Mouse (Mus musculus): ENCODE measurements around the gene Xxylt1. TPM values are rescaled to one million over a fixed set of nuclear protein-coding genes. Genes with fewer than 3 reads are reported as not detected.

The Xxylt1 gene
- total RNA-seq, 1 experiment, result 22.6 TPM

GRCm38 (mm10) chr16:30973416-30973815 lies 107.8 kb downstream of the Xxylt1 start:
- in situ Hi-C loops (cut with MboI; ENCODE audit: low sequenced_read_pairs in 2 of 2, unreplicated experiment in 2 of 2), result no loop called here
- Histone ChIP-seq H3K9ac (ENCODE audit: insufficient read depth, low read depth, low read length, poor library complexity, severe bottlenecking) (no peak overlapping the region), H3K4me3 (ENCODE audit: insufficient read depth in 1 of 2, low read depth in 1 of 2, low read length in 2 of 2, poor library complexity in 1 of 2, severe bottlenecking in 1 of 2) (no peak overlapping the region), H3K36me3 (ENCODE audit: control insufficient read depth, insufficient read depth, low read length, poor library complexity, severe bottlenecking) (no peaks in the 10 kb centered on the region; the same call in 1 of the 2 replicates), H3K27ac (ENCODE audit: insufficient read depth, low read depth, low read length, poor library complexity, severe bottlenecking) (no peak overlapping the region; the same call in 1 of the 2 replicates), H3K9me3 (ENCODE audit: control insufficient read depth, insufficient read depth, low read depth, low read length) (no peaks in the 10 kb centered on the region), H3K4me1 (ENCODE audit: control insufficient read depth in 2 of 2, insufficient read depth in 2 of 2, low read length in 2 of 2, poor library complexity in 1 of 2) (peaks cover 0 to 3% of the 10 kb centered on the region in 2 experiments; a peak in 1 of 4 replicates)
- TF ChIP-seq ZC3H11A (IDR thresholded peaks at IDR 0.05; ENCODE audit: borderline replicate concordance, low read depth, low read length), result no peak
- TF ChIP-seq ZNF384 (IDR thresholded peaks at IDR 0.05; ENCODE audit: low read depth, low read length), result no peak
- no peak for TF ChIP-seq CHD2 (IDR thresholded peaks at IDR 0.05; ENCODE audit: low read depth, low read length)
- TF ChIP-seq MAFK (IDR thresholded peaks at IDR 0.05; ENCODE audit: insufficient read depth, low read depth, low read length), result no peak
- no peak for TF ChIP-seq HCFC1 (IDR thresholded peaks at IDR 0.05; ENCODE audit: borderline replicate concordance, insufficient read depth, low read length)
- no peak for DNase-seq (ENCODE audit: low read depth, low spot score)

GRCm38 (mm10) chr16:30971950-30972541 lies 109.2 kb downstream of the Xxylt1 start:
- TF ChIP-seq HCFC1 (IDR thresholded peaks at IDR 0.05; ENCODE audit: borderline replicate concordance, insufficient read depth, low read length) (no peak), MAFK (IDR thresholded peaks at IDR 0.05; ENCODE audit: insufficient read depth, low read depth, low read length) (no peak), CHD2 (IDR thresholded peaks at IDR 0.05; ENCODE audit: low read depth, low read length) (no peak), ZNF384 (IDR thresholded peaks at IDR 0.05; ENCODE audit: low read depth, low read length) (no peak), ZC3H11A (IDR thresholded peaks at IDR 0.05; ENCODE audit: borderline replicate concordance, low read depth, low read length) (no peak)
- Histone ChIP-seq H3K4me3 (ENCODE audit: insufficient read depth in 1 of 2, low read depth in 1 of 2, low read length in 2 of 2, poor library complexity in 1 of 2, severe bottlenecking in 1 of 2) (no peak overlapping the region), H3K9ac (ENCODE audit: insufficient read depth, low read depth, low read length, poor library complexity, severe bottlenecking) (0 out of 2 replicates have a peak overlapping the region, but pooled peaks have one; percentile 20), H3K36me3 (ENCODE audit: control insufficient read depth, insufficient read depth, low read length, poor library complexity, severe bottlenecking) (no peaks in the 10 kb centered on the region; the same call in 1 of the 2 replicates), H3K27ac (ENCODE audit: insufficient read depth, low read depth, low read length, poor library complexity, severe bottlenecking) (no peak overlapping the region; the same call in 1 of the 2 replicates), H3K9me3 (ENCODE audit: control insufficient read depth, insufficient read depth, low read depth, low read length) (no peaks in the 10 kb centered on the region), H3K4me1 (ENCODE audit: control insufficient read depth in 2 of 2, insufficient read depth in 2 of 2, low read length in 2 of 2, poor library complexity in 1 of 2) (peaks cover 0 to 3% of the 10 kb centered on the region in 2 experiments; a peak in 1 of 4 replicates)
- DNase-seq (ENCODE audit: low read depth, low spot score), result no peak
- in situ Hi-C loops (cut with MboI; ENCODE audit: low sequenced_read_pairs in 2 of 2, unreplicated experiment in 2 of 2), result no loop called here

GRCm38 (mm10) chr16:30969266-30970064 lies 111.8 kb downstream of the Xxylt1 start:
- Histone ChIP-seq H3K27ac (ENCODE audit: insufficient read depth, low read depth, low read length, poor library complexity, severe bottlenecking) (no peak overlapping the region), H3K4me1 (ENCODE audit: control insufficient read depth in 2 of 2, insufficient read depth in 2 of 2, low read length in 2 of 2, poor library complexity in 1 of 2) (peaks cover 0 to 5% of the 10 kb centered on the region in 2 experiments; a peak in 1 of 4 replicates)

GRCm38 (mm10) chr16:30968402-30969151 lies 112.7 kb downstream of the Xxylt1 start:
- H3K4me3 ChIP-seq (ENCODE audit: insufficient read depth in 1 of 2, low read depth in 1 of 2, low read length in 2 of 2, poor library complexity in 1 of 2, severe bottlenecking in 1 of 2), result no peak overlapping the region
- no peak for DNase-seq (ENCODE audit: low read depth, low spot score)
- no peaks in the 10 kb centered on the region; the same call in 1 of the 2 replicates for H3K36me3 ChIP-seq (ENCODE audit: control insufficient read depth, insufficient read depth, low read length, poor library complexity, severe bottlenecking)
- no peak for TF ChIP-seq ZC3H11A (IDR thresholded peaks at IDR 0.05; ENCODE audit: borderline replicate concordance, low read depth, low read length)
- TF ChIP-seq HCFC1 (IDR thresholded peaks at IDR 0.05; ENCODE audit: borderline replicate concordance, insufficient read depth, low read length), result no peak
- H3K9ac ChIP-seq (ENCODE audit: insufficient read depth, low read depth, low read length, poor library complexity, severe bottlenecking), result no peak overlapping the region
- H3K9me3 ChIP-seq (ENCODE audit: control insufficient read depth, insufficient read depth, low read depth, low read length), result no peaks in the 10 kb centered on the region
- in situ Hi-C loops (cut with MboI; ENCODE audit: low sequenced_read_pairs in 2 of 2, unreplicated experiment in 2 of 2), result no loop called here
- H3K4me1 ChIP-seq (ENCODE audit: control insufficient read depth in 2 of 2, insufficient read depth in 2 of 2, low read length in 2 of 2, poor library complexity in 1 of 2), result peaks cover 0 to 5% of the 10 kb centered on the region in 2 experiments; a peak in 1 of 4 replicates
- no peak overlapping the region for H3K27ac ChIP-seq (ENCODE audit: insufficient read depth, low read depth, low read length, poor library complexity, severe bottlenecking)

More at GRCm38 (mm10) chr16:30969266-30970064, 111.8 kb downstream of the Xxylt1 start:
- in situ Hi-C loops (cut with MboI; ENCODE audit: low sequenced_read_pairs in 2 of 2, unreplicated experiment in 2 of 2), result no loop called here
- Histone ChIP-seq H3K9me3 (ENCODE audit: control insufficient read depth, insufficient read depth, low read depth, low read length) (no peaks in the 10 kb centered on the region), H3K36me3 (ENCODE audit: control insufficient read depth, insufficient read depth, low read length, poor library complexity, severe bottlenecking) (no peaks in the 10 kb centered on the region; the same call in 1 of the 2 replicates), H3K9ac (ENCODE audit: insufficient read depth, low read depth, low read length, poor library complexity, severe bottlenecking) (no peak overlapping the region), H3K4me3 (ENCODE audit: insufficient read depth in 1 of 2, low read depth in 1 of 2, low read length in 2 of 2, poor library complexity in 1 of 2, severe bottlenecking in 1 of 2) (no peak overlapping the region)
- no peak for DNase-seq (ENCODE audit: low read depth, low spot score)
- TF ChIP-seq ZNF384 (IDR thresholded peaks at IDR 0.05; ENCODE audit: low read depth, low read length), result no peak
- TF ChIP-seq CHD2 (IDR thresholded peaks at IDR 0.05; ENCODE audit: low read depth, low read length), result no peak
- TF ChIP-seq HCFC1 (IDR thresholded peaks at IDR 0.05; ENCODE audit: borderline replicate concordance, insufficient read depth, low read length), result no peak
- no peak for TF ChIP-seq ZC3H11A (IDR thresholded peaks at IDR 0.05; ENCODE audit: borderline replicate concordance, low read depth, low read length)
- TF ChIP-seq MAFK (IDR thresholded peaks at IDR 0.05; ENCODE audit: insufficient read depth, low read depth, low read length), result no peak
